Mouse (Mus musculus): ENCODE results near the gene Olfr750. TPM values are rescaled to one million over a fixed set of nuclear protein-coding genes. Genes with fewer than 3 reads are reported as not detected.
A peak's percentile ranks its signal among the peaks of the same experiment; 100 is the strongest.
"Not testable (repeated sequence)": the region's sequence is repeated elsewhere in the genome, so short reads cannot be mapped to it uniquely, and the experiment has no call there.

Gene Olfr750
- polyA plus RNA-seq, 1 experiment from 2014 or later: not detected

- not testable (repeated sequence) for H3K9me3 ChIP-seq (replicated peaks; ENCODE audit: control insufficient read depth, low read length); H3K4me3 ChIP-seq (ENCODE audit: low read depth, low read length); H3K36me3 ChIP-seq (ENCODE audit: control insufficient read depth, insufficient read depth, low read length); H3K9ac ChIP-seq (ENCODE audit: low read length); H3K27me3 ChIP-seq (replicated peaks; ENCODE audit: control insufficient read depth, insufficient read depth, low read length); H3K27ac ChIP-seq (ENCODE audit: low read depth, low read length); H3K4me2 ChIP-seq (ENCODE audit: low read length); H3K4me1 ChIP-seq (ENCODE audit: control insufficient read depth, insufficient read depth, low read length)
- DNase-seq (ENCODE audit: low spot score) (peak; percentile 61), ATAC-seq (peak; percentile 65; the same call in 1 of the 2 replicates)
- WGBS: 21% methylated on average over 1 of the region's 1 CpGs
Observed at GRCm38 (mm10) chr14:51098300-51098699, 24.1 kb upstream of the Olfr750 start.

- Histone ChIP-seq H3K4me1 (ENCODE audit: control insufficient read depth, insufficient read depth, low read length) (no peaks in the 10 kb centered on the region), H3K4me2 (ENCODE audit: low read length) (no peak overlapping the region), H3K9ac (ENCODE audit: low read length) (no peak overlapping the region), H3K9me3 (replicated peaks; ENCODE audit: control insufficient read depth, low read length) (no peaks in the 10 kb centered on the region), H3K36me3 (ENCODE audit: control insufficient read depth, insufficient read depth, low read length) (no peaks in the 10 kb centered on the region), H3K27me3 (replicated peaks; ENCODE audit: control insufficient read depth, insufficient read depth, low read length) (no peaks in the 10 kb centered on the region), H3K27ac (ENCODE audit: low read depth, low read length) (no peak overlapping the region), H3K4me3 (ENCODE audit: low read depth, low read length) (no peak overlapping the region)
- DNase-seq (ENCODE audit: low spot score): no peak
- 79% methylated on average over 9 of the region's 9 CpGs for WGBS
- no peak for ATAC-seq
Observed at GRCm38 (mm10) chr14:51095736-51096524, 21.7 kb upstream of the Olfr750 start.

- no peak for ATAC-seq
- Histone ChIP-seq H3K4me1 (ENCODE audit: control insufficient read depth, insufficient read depth, low read length) (no peaks in the 10 kb centered on the region), H3K9me3 (replicated peaks; ENCODE audit: control insufficient read depth, low read length) (no peaks in the 10 kb centered on the region), H3K4me2 (ENCODE audit: low read length) (no peak overlapping the region), H3K27me3 (replicated peaks; ENCODE audit: control insufficient read depth, insufficient read depth, low read length) (no peaks in the 10 kb centered on the region), H3K9ac (ENCODE audit: low read length) (no peak overlapping the region), H3K27ac (ENCODE audit: low read depth, low read length) (no peak overlapping the region), H3K36me3 (ENCODE audit: control insufficient read depth, insufficient read depth, low read length) (no peaks in the 10 kb centered on the region), H3K4me3 (ENCODE audit: low read depth, low read length) (no peak overlapping the region)
- DNase-seq (ENCODE audit: low spot score): no peak
- WGBS: 65% methylated on average over 9 of the region's 9 CpGs
Observed at GRCm38 (mm10) chr14:51094921-51095320, 20.7 kb upstream of the Olfr750 start.

- H3K4me3 ChIP-seq (ENCODE audit: low read depth, low read length): no peak overlapping the region
- H3K27me3 ChIP-seq (replicated peaks; ENCODE audit: control insufficient read depth, insufficient read depth, low read length): no peaks in the 10 kb centered on the region
- no peak overlapping the region for H3K27ac ChIP-seq (ENCODE audit: low read depth, low read length)
- WGBS: 66% methylated on average over 5 of the region's 5 CpGs
- H3K4me2 ChIP-seq (ENCODE audit: low read length): no peak overlapping the region
- H3K4me1 ChIP-seq (ENCODE audit: control insufficient read depth, insufficient read depth, low read length): no peaks in the 10 kb centered on the region
- DNase-seq (ENCODE audit: low spot score) (peak; percentile 23), ATAC-seq (no peak)
- no peaks in the 10 kb centered on the region for H3K9me3 ChIP-seq (replicated peaks; ENCODE audit: control insufficient read depth, low read length)
- no peak overlapping the region for H3K9ac ChIP-seq (ENCODE audit: low read length)
- H3K36me3 ChIP-seq (ENCODE audit: control insufficient read depth, insufficient read depth, low read length): no peaks in the 10 kb centered on the region
Observed at GRCm38 (mm10) chr14:51094096-51094875, 20.1 kb upstream of the Olfr750 start.

- no peak overlapping the region for H3K27ac ChIP-seq (ENCODE audit: low read depth, low read length)
- no peaks in the 10 kb centered on the region for H3K9me3 ChIP-seq (replicated peaks; ENCODE audit: control insufficient read depth, low read length)
- H3K9ac ChIP-seq (ENCODE audit: low read length): no peak overlapping the region
- DNase-seq (ENCODE audit: low spot score) (no peak), ATAC-seq (no peak)
- no peak overlapping the region for H3K4me3 ChIP-seq (ENCODE audit: low read depth, low read length)
- H3K4me2 ChIP-seq (ENCODE audit: low read length): no peak overlapping the region
- H3K36me3 ChIP-seq (ENCODE audit: control insufficient read depth, insufficient read depth, low read length): no peaks in the 10 kb centered on the region
- 33% methylated on average over 3 of the region's 3 CpGs for WGBS
- H3K4me1 ChIP-seq (ENCODE audit: control insufficient read depth, insufficient read depth, low read length): no peaks in the 10 kb centered on the region
- no peaks in the 10 kb centered on the region for H3K27me3 ChIP-seq (replicated peaks; ENCODE audit: control insufficient read depth, insufficient read depth, low read length)
Observed at GRCm38 (mm10) chr14:51093496-51093895, 19.3 kb upstream of the Olfr750 start.

- 45% methylated on average over 8 of the region's 8 CpGs for WGBS
- H3K4me3 ChIP-seq (ENCODE audit: low read depth, low read length): peak overlapping the region; percentile 57; the same call in 1 of the 2 replicates
- H3K36me3 ChIP-seq (ENCODE audit: control insufficient read depth, insufficient read depth, low read length): no peaks in the 10 kb centered on the region
- peak overlapping the region; percentile 63 for H3K4me2 ChIP-seq (ENCODE audit: low read length)
- H3K9me3 ChIP-seq (replicated peaks; ENCODE audit: control insufficient read depth, low read length): no peaks in the 10 kb centered on the region
- H3K27ac ChIP-seq (ENCODE audit: low read depth, low read length): no peak overlapping the region
- ATAC-seq (no peak), DNase-seq (ENCODE audit: low spot score) (no peak)
- H3K4me1 ChIP-seq (ENCODE audit: control insufficient read depth, insufficient read depth, low read length): no peaks in the 10 kb centered on the region
- H3K9ac ChIP-seq (ENCODE audit: low read length): no peak overlapping the region
- no peaks in the 10 kb centered on the region for H3K27me3 ChIP-seq (replicated peaks; ENCODE audit: control insufficient read depth, insufficient read depth, low read length)
Observed at GRCm38 (mm10) chr14:51092073-51092620, 17.9 kb upstream of the Olfr750 start.

GRCm38 (mm10) chr14:51090921-51091900 lies 17.0 kb upstream of the Olfr750 start, which contains the start of the genes Rnase4 and Ang:
TSS of gene Rnase4 (plus strand) at chr14:51091077.
TSS of gene Ang (plus strand) at chr14:51091150.
- WGBS: 6% methylated on average over 33 of the region's 33 CpGs
- DNase-seq (ENCODE audit: low spot score) (peak; percentile 51), ATAC-seq (0 out of 2 replicates have a peak, but pooled peaks have one; percentile 11)
- H3K4me1 ChIP-seq (ENCODE audit: control insufficient read depth, insufficient read depth, low read length): no peaks in the 10 kb centered on the region
- H3K27me3 ChIP-seq (replicated peaks; ENCODE audit: control insufficient read depth, insufficient read depth, low read length): no peaks in the 10 kb centered on the region
- peak within 1 kb of the TSS; percentile 63 for H3K4me2 ChIP-seq (ENCODE audit: low read length)
- H3K4me3 ChIP-seq (ENCODE audit: low read depth, low read length): peak within 1 kb of the TSS; percentile 57
- H3K9ac ChIP-seq (ENCODE audit: low read length): peak within 1 kb of the TSS; percentile 56
- no peaks in the 10 kb centered on the region for H3K36me3 ChIP-seq (ENCODE audit: control insufficient read depth, insufficient read depth, low read length)
- peak within 1 kb of the TSS; percentile 66 for H3K27ac ChIP-seq (ENCODE audit: low read depth, low read length)
- H3K9me3 ChIP-seq (replicated peaks; ENCODE audit: control insufficient read depth, low read length): no peaks in the 10 kb centered on the region

All from forebrain, embryonic 14.5 days (tissue).